Mouse (Mus musculus): ENCODE data around the gene Hist1h2ba. TPM values are rescaled to one million over a fixed set of nuclear protein-coding genes. Genes with fewer than 3 reads are reported as not detected.

Gene Hist1h2ba
- not detected in 2 replicates for polyA plus RNA-seq (2021; fragmentation: Nextera tagmentation)
- long read RNA-seq, experiment 1: 0 reads
- long read RNA-seq, experiment 2: 0 reads

DNA sequence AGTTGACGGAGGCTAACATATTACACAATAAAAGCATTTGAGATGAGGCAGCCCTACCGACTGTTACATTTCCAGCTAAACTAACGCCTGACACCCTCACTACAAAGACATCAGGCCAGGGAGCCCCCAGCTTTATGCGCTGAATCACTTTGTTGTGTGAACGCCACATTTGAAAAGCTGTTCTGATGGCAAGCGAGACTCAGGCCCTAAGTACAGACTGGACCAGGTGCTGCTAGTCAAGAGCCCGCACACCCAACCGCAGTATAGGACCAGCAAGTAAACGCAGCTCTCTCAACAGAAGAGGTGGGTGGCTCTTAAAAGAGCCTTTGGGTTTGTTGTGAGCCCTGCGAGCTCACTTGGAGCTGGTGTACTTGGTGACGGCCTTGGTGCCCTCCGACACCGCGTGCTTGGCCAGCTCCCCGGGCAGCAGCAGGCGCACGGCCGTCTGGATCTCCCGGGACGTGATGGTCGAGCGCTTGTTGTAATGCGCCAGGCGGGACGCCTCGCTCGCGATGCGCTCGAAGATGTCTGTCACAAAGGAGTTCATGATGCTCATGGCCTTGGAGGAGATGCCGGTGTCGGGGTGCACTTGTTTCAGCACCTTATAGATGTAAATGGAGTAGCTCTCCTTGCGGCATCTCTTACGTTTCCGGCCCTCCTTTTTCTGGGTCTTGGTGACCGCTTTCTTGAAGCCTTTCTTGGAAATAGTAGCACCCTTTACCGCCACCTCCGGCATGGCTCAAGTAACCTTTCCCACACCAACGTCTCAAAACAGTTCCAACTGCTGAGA is at the start of gene Hist1h2ba:
TSS of gene Hist1h2ba (minus strand) at position 736 of the 790 bp plus-strand sequence.

DNA sequence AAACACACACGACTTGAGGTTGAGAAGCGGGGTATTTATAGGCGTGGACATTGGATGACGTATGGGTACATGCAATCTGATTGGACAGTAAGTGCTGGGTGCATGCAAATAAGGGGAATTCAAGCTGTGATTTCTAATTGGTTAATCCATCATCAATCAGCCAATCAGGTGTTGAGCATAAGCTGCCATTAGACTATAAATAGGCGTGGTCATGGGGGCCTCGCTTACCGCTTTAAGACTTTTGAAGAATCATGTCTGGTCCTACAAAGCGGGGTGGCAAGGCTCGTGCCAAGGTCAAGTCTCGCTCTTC is 210 bp upstream of the Hist1h2ba start, which contains the start of gene Hist1h2aa:
TSS of gene Hist1h2aa (plus strand) at position 252 of the 310 bp plus-strand sequence.

GRCm38 (mm10) chr13:23914376-23915167 is 19.4 kb downstream of the Hist1h2ba start, which contains the start of gene Slc17a4:
Slc17a4 (minus strand) TSS chr13:23915009.

Other genes starting within 250 kb of the Hist1h2ba start
- 101 and 115 TPM in 2 replicates for gene Hist1h2bc, start 250.0 kb downstream of the Hist1h2ba start, polyA plus RNA-seq (2021; fragmentation: Nextera tagmentation)
- gene Hist1h1t, start 238.3 kb downstream of the Hist1h2ba start, polyA plus RNA-seq (2021; fragmentation: Nextera tagmentation): not detected in 2 replicates
- gene Hist1h4c, start 235.7 kb downstream of the Hist1h2ba start, polyA plus RNA-seq (2021; fragmentation: Nextera tagmentation): 2.1 and 4.0 TPM in 2 replicates
- gene Hfe, start 223.3 kb downstream of the Hist1h2ba start, polyA plus RNA-seq (2021; fragmentation: Nextera tagmentation): 3.9 and 4.3 TPM in 2 replicates
- gene Hist1h1c, start 195.3 kb downstream of the Hist1h2ba start, polyA plus RNA-seq (2021; fragmentation: Nextera tagmentation): 7.4 and 7.6 TPM in 2 replicates
- gene Hist1h3c, start 188.6 kb downstream of the Hist1h2ba start, polyA plus RNA-seq (2021; fragmentation: Nextera tagmentation): 0.53 TPM in 1 of 2 replicates, not detected in the other
- gene Hist1h2bb, start 187.4 kb downstream of the Hist1h2ba start, polyA plus RNA-seq (2021; fragmentation: Nextera tagmentation): 0.45 TPM in 1 of 2 replicates, not detected in the other
- gene Hist1h2ab, start 183.0 kb downstream of the Hist1h2ba start, polyA plus RNA-seq (2021; fragmentation: Nextera tagmentation): 2.6 and 2.8 TPM in 2 replicates
- gene Hist1h3b, start 181.9 kb downstream of the Hist1h2ba start, polyA plus RNA-seq (2021; fragmentation: Nextera tagmentation): 0.40 TPM in 1 of 2 replicates, not detected in the other
- not detected in 2 replicates for gene Hist1h4b, start 177.1 kb downstream of the Hist1h2ba start, polyA plus RNA-seq (2021; fragmentation: Nextera tagmentation)
- gene Hist1h4a, start 172.9 kb downstream of the Hist1h2ba start, polyA plus RNA-seq (2021; fragmentation: Nextera tagmentation): 0.47 TPM in 1 of 2 replicates, not detected in the other
- gene Hist1h3a, start 171.8 kb downstream of the Hist1h2ba start, polyA plus RNA-seq (2021; fragmentation: Nextera tagmentation): not detected in 2 replicates
- gene Hist1h1a, start 170.5 kb downstream of the Hist1h2ba start, polyA plus RNA-seq (2021; fragmentation: Nextera tagmentation): not detected in 2 replicates
- not detected in 2 replicates for gene Trim38, start 164.2 kb downstream of the Hist1h2ba start, polyA plus RNA-seq (2021; fragmentation: Nextera tagmentation)
- not detected in 2 replicates for gene Slc17a2, start 127.2 kb downstream of the Hist1h2ba start, polyA plus RNA-seq (2021; fragmentation: Nextera tagmentation)
- not detected in 2 replicates for gene Slc17a3, start 94.7 kb downstream of the Hist1h2ba start, polyA plus RNA-seq (2021; fragmentation: Nextera tagmentation)
- gene Slc17a1, start 66.4 kb downstream of the Hist1h2ba start, polyA plus RNA-seq (2021; fragmentation: Nextera tagmentation): not detected in 2 replicates
- not detected in 2 replicates for gene Slc17a4, start 19.1 kb downstream of the Hist1h2ba start, polyA plus RNA-seq (2021; fragmentation: Nextera tagmentation)
- not detected in 2 replicates for gene Hist1h2aa, start 306 bp upstream of the Hist1h2ba start, polyA plus RNA-seq (2021; fragmentation: Nextera tagmentation)
- 0.38 TPM in 1 of 2 replicates, not detected in the other for gene Scgn, start 57.1 kb upstream of the Hist1h2ba start, polyA plus RNA-seq (2021; fragmentation: Nextera tagmentation)